ENCODE assay signal across 9 mouse cellular contexts in the genomic region with DNA sequence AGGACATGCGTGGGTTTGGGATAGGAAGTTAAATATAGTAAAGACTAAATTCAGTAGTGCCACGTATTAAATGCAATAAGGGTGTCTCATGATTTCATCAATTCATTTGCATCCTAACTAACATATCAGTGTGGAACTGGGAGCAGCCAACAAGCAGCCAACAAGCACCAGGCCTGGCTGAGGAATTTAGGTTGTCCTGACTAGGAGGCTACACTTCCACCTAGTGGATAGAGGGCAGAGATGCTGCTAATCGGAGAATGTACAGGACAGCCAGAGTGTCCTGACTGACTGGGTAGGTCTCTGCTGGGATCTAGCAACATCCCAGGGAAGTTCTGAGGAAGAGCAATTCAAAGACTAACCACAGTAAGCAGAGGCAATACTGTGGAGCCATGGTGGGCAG.
DNase-seq lines count a peak whose midpoint lies in the region; ATAC-seq and TF ChIP-seq lines count a peak whose summit lies in the region.
"Had no signal": no experiment of that assay in that cellular context is flagged by ENCODE, and none has a peak within 500 bp of the region (broad histone marks: within the 10 kb centered on the region; RNA-seq: fewer than 3 reads in every experiment).

No protein-coding gene starts in this region.

- no peak for ATAC-seq in forebrain, embryonic 14.5 days
- no peak for ATAC-seq in forebrain, embryonic 13.5 days

- H3K4me1 ChIP-seq in forebrain, embryonic 14.5 days (ENCODE audit: control insufficient read depth, insufficient read depth, low read length) = no peaks in the 10 kb centered on the region
- no peaks in the 10 kb centered on the region for H3K4me1 ChIP-seq in forebrain, embryonic 13.5 days
- H3K4me1 ChIP-seq in bone marrow, adult 2 months (ENCODE audit: control insufficient read depth, insufficient read depth, low read length) = no peaks in the 10 kb centered on the region; the same call in 1 of the 2 replicates
- H3K4me1 ChIP-seq: liver, embryonic 13.5 days had no signal

- H3K4me3 ChIP-seq in forebrain, embryonic 14.5 days (ENCODE audit: low read depth, low read length) = no peak overlapping the region
- no peak overlapping the region for H3K4me3 ChIP-seq in forebrain, embryonic 13.5 days
- no peak overlapping the region for H3K4me3 ChIP-seq in bone marrow, adult 2 months (replicated peaks; ENCODE audit: control insufficient read depth, low read depth, low read length)
- H3K4me3 ChIP-seq: liver, embryonic 13.5 days had no signal

- H3K27me3 ChIP-seq in forebrain, embryonic 14.5 days (replicated peaks; ENCODE audit: control insufficient read depth, insufficient read depth, low read length) = no peaks in the 10 kb centered on the region
- H3K27me3 ChIP-seq in forebrain, embryonic 13.5 days = no peaks in the 10 kb centered on the region
- H3K27me3 ChIP-seq: liver, embryonic 13.5 days had no signal

- peak; percentile 25; the same call in 1 of the 2 replicates for TF ChIP-seq CTCF in bone marrow, adult 2 months (IDR thresholded peaks at IDR 0.05; ENCODE audit: control insufficient read depth, insufficient read depth, low read length)

- no peaks in the 10 kb centered on the region for H3K36me3 ChIP-seq in forebrain, embryonic 14.5 days (ENCODE audit: control insufficient read depth, insufficient read depth, low read length)
- no peaks in the 10 kb centered on the region for H3K36me3 ChIP-seq in forebrain, embryonic 13.5 days (ENCODE audit: poor library complexity, severe bottlenecking)

- no peak overlapping the region for H3K27ac ChIP-seq in forebrain, embryonic 14.5 days (ENCODE audit: low read depth, low read length)
- H3K27ac ChIP-seq in forebrain, embryonic 13.5 days = no peak overlapping the region
- no peak overlapping the region for H3K27ac ChIP-seq in bone marrow, adult 2 months (ENCODE audit: control insufficient read depth, insufficient read depth, low read depth, low read length, poor library complexity)
- H3K27ac ChIP-seq: liver, embryonic 13.5 days had no signal

- no peak for TF ChIP-seq POLR2A in bone marrow, adult 2 months (IDR thresholded peaks at IDR 0.05; ENCODE audit: borderline replicate concordance, control insufficient read depth, low read depth, low read length)

- intact Hi-C loops in left cerebral cortex, postnatal 4 days (cut with DNase I) = loop anchor here (2.0 kb wide), 1 partner anchor 94 kb away; no protein-coding TSS in a partner anchor
- intact Hi-C loops in left cerebral cortex, postnatal 36 days (cut with DNase I) = loop anchor here (5.0 kb wide), 1 partner anchor 92 kb away; no protein-coding TSS in a partner anchor

- H3K9me3 ChIP-seq in forebrain, embryonic 14.5 days (replicated peaks; ENCODE audit: control insufficient read depth, low read length) = no peaks in the 10 kb centered on the region
- H3K9me3 ChIP-seq in forebrain, embryonic 13.5 days (replicated peaks) = no peaks in the 10 kb centered on the region
- H3K9me3 ChIP-seq: liver, embryonic 13.5 days had no signal

- DNase-seq in forebrain, embryonic 14.5 days (ENCODE audit: low spot score) = peak; percentile 55
- peak; percentile 33 for DNase-seq in left cerebral cortex, postnatal 4 days
- no peak for DNase-seq in left cerebral cortex, postnatal 36 days (ENCODE audit: low spot score in 2 of 2)
- peak; percentile 30 for DNase-seq in lung, postnatal 14 days
- no peak for DNase-seq in thymus, postnatal 4 days
- DNase-seq in spleen, postnatal 10 days (ENCODE audit: low spot score in 2 of 2) = no peak
- DNase-seq: liver, embryonic 13.5 days had no signal

- no peak overlapping the region for H3K4me2 ChIP-seq in forebrain, embryonic 14.5 days (ENCODE audit: low read length)
- no peak overlapping the region for H3K4me2 ChIP-seq in forebrain, embryonic 13.5 days
- H3K4me2 ChIP-seq: liver, embryonic 13.5 days had no signal

- no peak overlapping the region for H3K9ac ChIP-seq in forebrain, embryonic 14.5 days (ENCODE audit: low read length)
- H3K9ac ChIP-seq in forebrain, embryonic 13.5 days = no peak overlapping the region
- H3K9ac ChIP-seq: liver, embryonic 13.5 days had no signal

- 48% methylated on average over 3 of the region's 3 CpGs for WGBS in forebrain, embryonic 14.5 days
- WGBS in forebrain, embryonic 13.5 days = 38% methylated on average over 3 of the region's 3 CpGs
- 66% methylated on average over 3 of the region's 3 CpGs for whole genome bisulfite sequencing in bone marrow, adult 2 months

Comparison
In these comparisons a context has a peak if more than half of its experiments do, and no peak if none do; other contexts are left out.
1. DNase-seq: peak in forebrain, embryonic 14.5 days (single experiment), left cerebral cortex, postnatal 4 days (single experiment) and lung, postnatal 14 days (single experiment); none in left cerebral cortex, postnatal 36 days (0 of 2), thymus, postnatal 4 days (single experiment) and spleen, postnatal 10 days (0 of 2).